Comparison of ENCODE assay signal across 8 mouse cellular contexts in genomic region chr11:100939512-100940151, GRCm38 (mm10). TPM values are rescaled to one million over a fixed set of nuclear protein-coding genes. Genes with fewer than 3 reads are reported as not detected.
DNase-seq lines count a peak whose midpoint lies in the region; ATAC-seq and TF ChIP-seq lines count a peak whose summit lies in the region.

Gene Stat3, minus strand, starts transcription at chr11:100939540.

- H3K36me3 ChIP-seq in forebrain, embryonic 13.5 days (ENCODE audit: poor library complexity, severe bottlenecking) = no peaks in the 10 kb centered on the region

- peak within 1 kb of the TSS; percentile 76 for H3K4me2 ChIP-seq in forebrain, embryonic 13.5 days

- 2% methylated on average over 29 of the region's 29 CpGs for WGBS in forebrain, embryonic 13.5 days
- 0% methylated on average over 29 of the region's 29 CpGs for WGBS in lung, adult 2 months

- DNase-seq in ES-CJ7 (ENCODE audit: low read depth, low spot score) = peak; percentile 100
- DNase-seq in heart, postnatal 25 days (ENCODE audit: low spot score) = peak; percentile 97
- peak; percentile 98 to 100 for DNase-seq in layer of hippocampus, adult 18-20 months (ENCODE audit: low spot score in 2 of 2)
- DNase-seq in lung, adult 2 months = peak; percentile 99
- peak; percentile 96 to 98 for DNase-seq in thymus, adult 18-20 months

- H3K9me3 ChIP-seq in forebrain, embryonic 13.5 days (replicated peaks) = no peaks in the 10 kb centered on the region

- H3K4me1 ChIP-seq in forebrain, embryonic 13.5 days = peaks cover 24% of the 10 kb centered on the region
- H3K4me1 ChIP-seq in lung, adult 2 months (ENCODE audit: control insufficient read depth, insufficient read depth, low read length) = peaks cover 28% of the 10 kb centered on the region

- peak within 1 kb of the TSS; percentile 84 for H3K9ac ChIP-seq in forebrain, embryonic 13.5 days

- TF ChIP-seq POLR2A in lung, adult 2 months (IDR thresholded peaks at IDR 0.05; ENCODE audit: borderline replicate concordance, extremely low read depth, low read depth, low read length) = peak; percentile 65; the same call in 1 of the 2 replicates

- H3K4me3 ChIP-seq in forebrain, embryonic 13.5 days = peak within 1 kb of the TSS; percentile 83
- peak within 1 kb of the TSS; percentile 92 for H3K4me3 ChIP-seq in lung, adult 2 months (replicated peaks; ENCODE audit: extremely low read depth, low read depth, low read length)

- intact Hi-C loops in heart, postnatal 25 days (cut with DNase I) = loop anchor here (2.0 kb wide), 1 partner anchor 17 kb away; no protein-coding TSS in a partner anchor

- 0 out of 2 replicates have a peak, but pooled peaks cover 3% of the 10 kb centered on the region for H3K27me3 ChIP-seq in forebrain, embryonic 13.5 days

- peak within 1 kb of the TSS; percentile 10; the same call in 1 of the 2 replicates for H3K27ac ChIP-seq in forebrain, embryonic 13.5 days

- TF ChIP-seq CTCF in lung, adult 2 months (IDR thresholded peaks at IDR 0.05; ENCODE audit: insufficient read depth, low read length) = no peak

- peak; percentile 98 for ATAC-seq in cerebellum, adult (ENCODE audit: insufficient number of reproducible peaks, low FRiP score, low TSS enrichment)
- ATAC-seq in forebrain, embryonic 13.5 days = peak; percentile 97
- ATAC-seq in neutrophil, adult 5-6 weeks (ENCODE audit: extremely low read depth, insufficient number of reproducible peaks, low FRiP score, poor library complexity, severe bottlenecking) = peak; percentile 87

RNA-seq across cellular contexts. Expression of gene Stat3, which starts in this region (rescaled TPM):
- polyA plus RNA-seq in forebrain, embryonic 13.5 days (2015; fragmentation: Nextera tagmentation; extraction: Ambion mirVana) = 24.6 and 29.1 TPM in 2 replicates
- 100 to 1,000 TPM in 1 of 2 experiments, 10 to 100 TPM in 1; 91.3 to 119 TPM for total RNA-seq in heart, postnatal 25 days (2021)
- total RNA-seq in layer of hippocampus, adult 18-20 months (2021) = 10 to 100 TPM; 35.5 to 35.9 TPM
- polyA plus RNA-seq in lung, adult 2 months (2012; rRNA removed) = 115 and 147 TPM in 2 replicates
- 383 and 443 TPM in 2 replicates for total RNA-seq in neutrophil, adult 5-6 weeks (2017)

Comparison
In these comparisons a context has a peak if more than half of its experiments do, and no peak if none do; other contexts are left out.
1. Peak in every context shown above with its lines: DNase-seq, ATAC-seq, H3K4me3 ChIP-seq and H3K27ac ChIP-seq.